Mouse (Mus musculus) urinary bladder, postnatal 14 days (tissue): ENCODE data around the gene Cyld.
"Not testable (repeated sequence)": the region's sequence is repeated elsewhere in the genome, so short reads cannot be mapped to it uniquely, and the experiment has no call there.

Source experiments
- DNase-seq: peaks from one replicate; pipeline ENCODE4 v3.0.0; 2021; ENCODE audit warnings: low spot score

The Cyld gene

GRCm38 (mm10) chr8:88696721-88697641 lies at the start of gene Cyld:
TSS of gene Cyld (plus strand) at chr8:88697028.
- peak; percentile 98 for DNase-seq

GRCm38 (mm10) chr8:88648322-88648721 lies 48.5 kb upstream of the Cyld start:
- no peak for DNase-seq

- DNase-seq: no peak
These were observed 46.7 kb upstream of the Cyld start for GRCm38 (mm10) chr8:88650016-88650708.

- DNase-seq: not testable (repeated sequence)
These were observed 45.7 kb upstream of the Cyld start for GRCm38 (mm10) chr8:88651122-88651521.

GRCm38 (mm10) chr8:88655334-88655733 lies 41.5 kb upstream of the Cyld start:
- DNase-seq: no peak

GRCm38 (mm10) chr8:88659873-88660272 lies 37.0 kb upstream of the Cyld start:
- DNase-seq: no peak

- no peak for DNase-seq
These were observed 34.4 kb upstream of the Cyld start for GRCm38 (mm10) chr8:88662401-88662821.

- DNase-seq: no peak
These were observed 32.7 kb upstream of the Cyld start for GRCm38 (mm10) chr8:88664121-88664520.

GRCm38 (mm10) chr8:88664947-88665346 lies 31.9 kb upstream of the Cyld start:
- no peak for DNase-seq

GRCm38 (mm10) chr8:88666435-88666834 lies 30.4 kb upstream of the Cyld start:
- no peak for DNase-seq

GRCm38 (mm10) chr8:88668400-88669086 lies 28.3 kb upstream of the Cyld start:
- DNase-seq: no peak

- no peak for DNase-seq
These were observed 26.0 kb upstream of the Cyld start for GRCm38 (mm10) chr8:88670782-88671181.

- DNase-seq: no peak
These were observed 25.3 kb upstream of the Cyld start for GRCm38 (mm10) chr8:88671575-88671974.

- DNase-seq: no peak
These were observed 23.0 kb upstream of the Cyld start for GRCm38 (mm10) chr8:88673859-88674258.

- no peak for DNase-seq
These were observed 21.3 kb upstream of the Cyld start for GRCm38 (mm10) chr8:88675372-88676165.

- DNase-seq: no peak
These were observed 19.8 kb upstream of the Cyld start for GRCm38 (mm10) chr8:88677071-88677470.

GRCm38 (mm10) chr8:88680566-88680965 lies 16.3 kb upstream of the Cyld start:
- no peak for DNase-seq

GRCm38 (mm10) chr8:88681046-88681445 lies 15.8 kb upstream of the Cyld start:
- DNase-seq: no peak

GRCm38 (mm10) chr8:88683656-88684289 lies 13.1 kb upstream of the Cyld start:
- no peak for DNase-seq

GRCm38 (mm10) chr8:88686226-88686905 lies 10.5 kb upstream of the Cyld start:
- no peak for DNase-seq

GRCm38 (mm10) chr8:88686906-88687235 lies 10.0 kb upstream of the Cyld start:
- no peak for DNase-seq
